Mouse (Mus musculus): ENCODE results near the gene Gimap5. TPM values are rescaled to one million over a fixed set of nuclear protein-coding genes. Genes with fewer than 3 reads are reported as not detected.

The Gimap5 gene
- polyA plus RNA-seq, 1 experiment from 2014 or later = 0.71 TPM

- no peak overlapping the region for H3K9ac ChIP-seq
Observed at GRCm38 (mm10) chr6:48741711-48742206, 4.2 kb upstream of the Gimap5 start.

GRCm38 (mm10) chr6:48742422-48743351 lies 3.3 kb upstream of the Gimap5 start:
- 4% methylated on average over 52 of the region's 52 CpGs for WGBS
- Histone ChIP-seq H3K36me3 (replicated peaks) (no peaks in the 10 kb centered on the region), H3K9ac (peak overlapping the region; percentile 62), H3K4me2 (peak overlapping the region; percentile 92), H3K27me3 (replicated peaks) (peaks cover 27% of the 10 kb centered on the region), H3K4me1 (peaks cover 11% of the 10 kb centered on the region; the same call in 1 of the 2 replicates), H3K4me3 (peak overlapping the region; percentile 50), H3K9me3 (no peaks in the 10 kb centered on the region), H3K27ac (peak overlapping the region; percentile 48; the same call in 1 of the 2 replicates)
- peak; percentile 82 for ATAC-seq (replicated peaks)

More at GRCm38 (mm10) chr6:48741711-48742206, 4.2 kb upstream of the Gimap5 start:
- 34% methylated on average over 9 of the region's 9 CpGs for WGBS
- Histone ChIP-seq H3K4me3 (peak overlapping the region; percentile 50; the same call in 1 of the 2 replicates), H3K27ac (no peak overlapping the region), H3K9me3 (no peaks in the 10 kb centered on the region), H3K4me1 (peaks cover 11% of the 10 kb centered on the region; the same call in 1 of the 2 replicates), H3K4me2 (peak overlapping the region; percentile 92), H3K27me3 (replicated peaks) (peaks cover 27% of the 10 kb centered on the region), H3K36me3 (replicated peaks) (no peaks in the 10 kb centered on the region)
- ATAC-seq (replicated peaks) = peak; percentile 68; the same call in 1 of the 2 replicates

GRCm38 (mm10) chr6:48745490-48745889 lies 507 bp upstream of the Gimap5 start:
- Histone ChIP-seq H3K4me2 (no peak overlapping the region), H3K36me3 (replicated peaks) (no peaks in the 10 kb centered on the region), H3K27ac (no peak overlapping the region), H3K9ac (no peak overlapping the region), H3K9me3 (no peaks in the 10 kb centered on the region), H3K4me1 (peaks cover 11% of the 10 kb centered on the region; the same call in 1 of the 2 replicates), H3K4me3 (no peak overlapping the region), H3K27me3 (replicated peaks) (peaks cover 24% of the 10 kb centered on the region)
- 65% methylated on average over 2 of the region's 2 CpGs for WGBS
- ATAC-seq (replicated peaks) = no peak

- WGBS = 78% methylated on average over 7 of the region's 7 CpGs
- Histone ChIP-seq H3K4me3 (no peak overlapping the region), H3K4me1 (peaks cover 9% of the 10 kb centered on the region; the same call in 1 of the 2 replicates), H3K9ac (no peak overlapping the region), H3K27ac (no peak overlapping the region), H3K27me3 (replicated peaks) (peaks cover 14% of the 10 kb centered on the region), H3K4me2 (no peak overlapping the region), H3K9me3 (no peaks in the 10 kb centered on the region), H3K36me3 (replicated peaks) (no peaks in the 10 kb centered on the region)
- ATAC-seq (replicated peaks) = no peak
Observed at GRCm38 (mm10) chr6:48747091-48747966, 1.3 kb downstream of the Gimap5 start.

GRCm38 (mm10) chr6:48763567-48764270 lies 17.7 kb downstream of the Gimap5 start:
- Histone ChIP-seq H3K9ac (no peak overlapping the region), H3K9me3 (no peaks in the 10 kb centered on the region), H3K27ac (no peak overlapping the region), H3K36me3 (replicated peaks) (no peaks in the 10 kb centered on the region), H3K4me2 (no peak overlapping the region), H3K4me3 (no peak overlapping the region), H3K27me3 (replicated peaks) (no peaks in the 10 kb centered on the region), H3K4me1 (no peaks in the 10 kb centered on the region)
- 67% methylated on average over 7 of the region's 7 CpGs for WGBS
- no peak for ATAC-seq (replicated peaks)

GRCm38 (mm10) chr6:48764496-48764895 lies 18.5 kb downstream of the Gimap5 start:
- Histone ChIP-seq H3K27me3 (replicated peaks) (no peaks in the 10 kb centered on the region), H3K4me2 (no peak overlapping the region), H3K27ac (no peak overlapping the region), H3K36me3 (replicated peaks) (no peaks in the 10 kb centered on the region), H3K4me3 (no peak overlapping the region), H3K4me1 (no peaks in the 10 kb centered on the region), H3K9ac (no peak overlapping the region), H3K9me3 (no peaks in the 10 kb centered on the region)
- no peak for ATAC-seq (replicated peaks)
- WGBS = 94% methylated on average over 10 of the region's 10 CpGs

- no peaks in the 10 kb centered on the region for H3K27me3 ChIP-seq (replicated peaks)
- ATAC-seq (replicated peaks) = no peak
- H3K9me3 ChIP-seq = no peaks in the 10 kb centered on the region
- WGBS = 71% methylated on average over 9 of the region's 9 CpGs
- no peak overlapping the region for H3K27ac ChIP-seq
- no peak overlapping the region for H3K9ac ChIP-seq
- no peak overlapping the region for H3K4me3 ChIP-seq
- H3K4me1 ChIP-seq = 0 out of 2 replicates have a peak, but pooled peaks cover 2% of the 10 kb centered on the region
- no peak overlapping the region for H3K4me2 ChIP-seq
- H3K36me3 ChIP-seq (replicated peaks) = no peaks in the 10 kb centered on the region
Observed at GRCm38 (mm10) chr6:48768178-48768869, 22.3 kb downstream of the Gimap5 start.

- Histone ChIP-seq H3K4me2 (no peak overlapping the region), H3K4me3 (no peak overlapping the region), H3K9me3 (no peaks in the 10 kb centered on the region), H3K9ac (no peak overlapping the region), H3K27ac (no peak overlapping the region), H3K4me1 (0 out of 2 replicates have a peak, but pooled peaks cover 2% of the 10 kb centered on the region), H3K27me3 (replicated peaks) (no peaks in the 10 kb centered on the region), H3K36me3 (replicated peaks) (no peaks in the 10 kb centered on the region)
- ATAC-seq (replicated peaks) = no peak
- WGBS = 92% methylated on average over 3 of the region's 3 CpGs
Observed at GRCm38 (mm10) chr6:48768933-48769332, 22.9 kb downstream of the Gimap5 start.

GRCm38 (mm10) chr6:48770696-48771095 lies 24.7 kb downstream of the Gimap5 start, which contains the start of gene Gimap3:
Gene Gimap3 (minus strand): TSS chr6:48770851.
- H3K4me1 ChIP-seq = 0 out of 2 replicates have a peak, but pooled peaks cover 2% of the 10 kb centered on the region
- H3K4me3 ChIP-seq = no peak within 1 kb of the TSS
- no peak within 1 kb of the TSS for H3K27ac ChIP-seq
- no peaks in the 10 kb centered on the region for H3K27me3 ChIP-seq (replicated peaks)
- no peaks in the 10 kb centered on the region for H3K36me3 ChIP-seq (replicated peaks)
- H3K9me3 ChIP-seq = no peaks in the 10 kb centered on the region
- H3K9ac ChIP-seq = no peak within 1 kb of the TSS
- WGBS = 91% methylated on average over 3 of the region's 3 CpGs
- ATAC-seq (replicated peaks) = no peak
- H3K4me2 ChIP-seq = no peak within 1 kb of the TSS

- Histone ChIP-seq H3K4me3 (no peak overlapping the region), H3K9me3 (no peaks in the 10 kb centered on the region), H3K9ac (no peak overlapping the region), H3K4me1 (0 out of 2 replicates have a peak, but pooled peaks cover 2% of the 10 kb centered on the region), H3K27ac (no peak overlapping the region), H3K4me2 (no peak overlapping the region), H3K36me3 (replicated peaks) (no peaks in the 10 kb centered on the region), H3K27me3 (replicated peaks) (no peaks in the 10 kb centered on the region)
- ATAC-seq (replicated peaks) = peak; percentile 72; the same call in 1 of the 2 replicates
- WGBS = 10% methylated on average over 8 of the region's 8 CpGs
Observed at GRCm38 (mm10) chr6:48772030-48772429, 26.0 kb downstream of the Gimap5 start.

- Histone ChIP-seq H3K9ac (no peak overlapping the region), H3K36me3 (replicated peaks) (no peaks in the 10 kb centered on the region), H3K9me3 (no peaks in the 10 kb centered on the region), H3K4me2 (no peak overlapping the region), H3K27me3 (replicated peaks) (no peaks in the 10 kb centered on the region), H3K4me1 (no peaks in the 10 kb centered on the region), H3K27ac (no peak overlapping the region), H3K4me3 (no peak overlapping the region)
- 85% methylated on average over 1 of the region's 1 CpGs for WGBS
- no peak for ATAC-seq (replicated peaks)
Observed at GRCm38 (mm10) chr6:48784406-48784805, 38.4 kb downstream of the Gimap5 start.

Measured in midbrain, embryonic 15.5 days (tissue).